Mouse (Mus musculus) layer of hippocampus, postnatal 10 days (tissue): Measurements from ENCODE around the gene Tcaim. TPM values are rescaled to one million over a fixed set of nuclear protein-coding genes. Genes with fewer than 3 reads are reported as not detected.
"Not testable (repeated sequence)": the region's sequence is repeated elsewhere in the genome, so short reads cannot be mapped to it uniquely, and the experiment has no call there.

Experiments
- DNase-seq, 2 experiments: peaks; one replicate each; pipeline ENCODE4 v3.0.0; 2021; ENCODE audit warnings: low spot score in 2 of 2
- total RNA-seq, 2 experiments: library from RNA; stranded (reverse); gene quantifications; 2 replicates each; pipeline ENCODE4 v1.2.3; 2021

Tcaim gene
- total RNA-seq, 2 experiments from 2014 or later: 12.6 to 14.9 TPM

GRCm38 (mm10) chr9:122847811-122848311, 42.5 kb downstream of the Tcaim start:
- not testable (repeated sequence) for DNase-seq

GRCm38 (mm10) chr9:122854526-122854925, 49.2 kb downstream of the Tcaim start:
- no peak for DNase-seq

GRCm38 (mm10) chr9:122855141-122855540, 49.8 kb downstream of the Tcaim start:
- not testable (repeated sequence) for DNase-seq

- no peak for DNase-seq
Measured at GRCm38 (mm10) chr9:122855617-122856016, 50.3 kb downstream of the Tcaim start.

GRCm38 (mm10) chr9:122856716-122857115, 51.4 kb downstream of the Tcaim start:
- DNase-seq: no peak

GRCm38 (mm10) chr9:122860752-122861151, 55.4 kb downstream of the Tcaim start:
- no peak for DNase-seq

GRCm38 (mm10) chr9:122863731-122864130, 58.4 kb downstream of the Tcaim start:
- DNase-seq: no peak

GRCm38 (mm10) chr9:122864848-122865247, 59.5 kb downstream of the Tcaim start:
- no peak for DNase-seq

GRCm38 (mm10) chr9:122865697-122866166, 60.4 kb downstream of the Tcaim start, which contains the start of gene Zfp445:
TSS of gene Zfp445 (minus strand) at chr9:122866006.
- peak; percentile 74 to 82 for DNase-seq

- no peak for DNase-seq
Measured at GRCm38 (mm10) chr9:122866192-122866591, 60.9 kb downstream of the Tcaim start.

- no peak for DNase-seq
Measured at GRCm38 (mm10) chr9:122872595-122872994, 67.3 kb downstream of the Tcaim start.

- no peak for DNase-seq
Measured at GRCm38 (mm10) chr9:122874653-122875052, 69.3 kb downstream of the Tcaim start.

GRCm38 (mm10) chr9:122875145-122875544, 69.8 kb downstream of the Tcaim start:
- DNase-seq: no peak

- no peak for DNase-seq
Measured at GRCm38 (mm10) chr9:122885385-122885784, 80.0 kb downstream of the Tcaim start, which contains the start of gene Zkscan7. TSS of gene Zkscan7 (plus strand) at chr9:122885685.

Other genes starting within 250 kb of the Tcaim start
- not detected for gene Topaz1, start 58.2 kb upstream of the Tcaim start, total RNA-seq
- gene Gm35549, start 38.5 kb downstream of the Tcaim start, total RNA-seq: not detected
- gene Zfp445, start 60.5 kb downstream of the Tcaim start, total RNA-seq: 100 to 1,000 TPM; 166 to 178 TPM
- 1 to 10 TPM; 5.0 TPM for gene Zkscan7, start 80.1 kb downstream of the Tcaim start, total RNA-seq
- 1 to 10 TPM; 7.2 to 7.8 TPM for gene Zfp105, start 117.5 kb downstream of the Tcaim start, total RNA-seq
- gene 1110059G10Rik, start 145.5 kb downstream of the Tcaim start, total RNA-seq: 10 to 100 TPM; 18.7 to 22.6 TPM
- 1 to 10 TPM; 5.0 to 7.9 TPM for gene Kif15, start 145.5 kb downstream of the Tcaim start, total RNA-seq
- gene Tmem42, start 215.8 kb downstream of the Tcaim start, total RNA-seq: 10 to 100 TPM; 35.0 to 38.8 TPM
- gene Tgm4, start 229.2 kb downstream of the Tcaim start, total RNA-seq: 1 to 10 TPM in 1 of 2 experiments, under 1 TPM in 1; 0.74 to 1.4 TPM